Mouse (Mus musculus) inflammation-experienced regulatory T-cells, adult 6 months (primary cell): ENCODE data around the gene Prrg2. TPM values are rescaled to one million over a fixed set of nuclear protein-coding genes. Genes with fewer than 3 reads are reported as not detected.

Source experiments
- ATAC-seq: one replicate; pipeline ENCODE4 v1.8.0; 2017
- polyA plus RNA-seq, 3 experiments: library from polyadenylated mRNA; unstranded; fragments of 100-300 nt; shearing (Covaris generic); gene quantifications; one replicate each; pipeline ENCODE4 v1.2.1; 2017

The Prrg2 gene
- polyA plus RNA-seq, 3 experiments from 2014 or later, result 2.0 to 2.3 (median 2.1) TPM

- no peak for ATAC-seq
Observed at GRCm38 (mm10) chr7:45090251-45090977, 27.9 kb upstream of the Prrg2 start.

- no peak for ATAC-seq
Observed at GRCm38 (mm10) chr7:45088597-45088996, 26.1 kb upstream of the Prrg2 start.

- ATAC-seq, result no peak
Observed at GRCm38 (mm10) chr7:45086084-45086483, 23.6 kb upstream of the Prrg2 start.

GRCm38 (mm10) chr7:45083300-45083890 is 20.9 kb upstream of the Prrg2 start:
- ATAC-seq, result peak; percentile 36

GRCm38 (mm10) chr7:45082401-45083299 is 20.2 kb upstream of the Prrg2 start:
- peak; percentile 76 for ATAC-seq

GRCm38 (mm10) chr7:45081016-45081415 is 18.5 kb upstream of the Prrg2 start:
- no peak for ATAC-seq

- peak; percentile 48 for ATAC-seq
Observed at GRCm38 (mm10) chr7:45079856-45080255, 17.4 kb upstream of the Prrg2 start.

GRCm38 (mm10) chr7:45078513-45078912 is 16.0 kb upstream of the Prrg2 start:
- no peak for ATAC-seq

GRCm38 (mm10) chr7:45077829-45078228 is 15.4 kb upstream of the Prrg2 start:
- ATAC-seq, result no peak

- no peak for ATAC-seq
Observed at GRCm38 (mm10) chr7:45077322-45077721, 14.8 kb upstream of the Prrg2 start.

GRCm38 (mm10) chr7:45076501-45076900 is 14.0 kb upstream of the Prrg2 start:
- no peak for ATAC-seq

GRCm38 (mm10) chr7:45075405-45075804 is 12.9 kb upstream of the Prrg2 start:
- no peak for ATAC-seq

GRCm38 (mm10) chr7:45073949-45074348 is 11.5 kb upstream of the Prrg2 start:
- no peak for ATAC-seq

GRCm38 (mm10) chr7:45073171-45073707 is 10.8 kb upstream of the Prrg2 start:
- ATAC-seq, result no peak

GRCm38 (mm10) chr7:45072230-45072629 is 9.8 kb upstream of the Prrg2 start:
- ATAC-seq, result no peak

- peak; percentile 92 for ATAC-seq
Observed at GRCm38 (mm10) chr7:45069671-45070070, 7.2 kb upstream of the Prrg2 start.

GRCm38 (mm10) chr7:45068000-45068318 is 5.5 kb upstream of the Prrg2 start:
- peak; percentile 39 for ATAC-seq

GRCm38 (mm10) chr7:45067190-45067999 is 4.9 kb upstream of the Prrg2 start:
- no peak for ATAC-seq

- no peak for ATAC-seq
Observed at GRCm38 (mm10) chr7:45061532-45062075, 873 bp downstream of the Prrg2 start.

GRCm38 (mm10) chr7:45060632-45061122 is 1.8 kb downstream of the Prrg2 start:
- no peak for ATAC-seq
